Mouse (Mus musculus): ENCODE results near the gene Snap47.
"Not testable (repeated sequence)": the region's sequence is repeated elsewhere in the genome, so short reads cannot be mapped to it uniquely, and the experiment has no call there.

Gene Snap47

DNA sequence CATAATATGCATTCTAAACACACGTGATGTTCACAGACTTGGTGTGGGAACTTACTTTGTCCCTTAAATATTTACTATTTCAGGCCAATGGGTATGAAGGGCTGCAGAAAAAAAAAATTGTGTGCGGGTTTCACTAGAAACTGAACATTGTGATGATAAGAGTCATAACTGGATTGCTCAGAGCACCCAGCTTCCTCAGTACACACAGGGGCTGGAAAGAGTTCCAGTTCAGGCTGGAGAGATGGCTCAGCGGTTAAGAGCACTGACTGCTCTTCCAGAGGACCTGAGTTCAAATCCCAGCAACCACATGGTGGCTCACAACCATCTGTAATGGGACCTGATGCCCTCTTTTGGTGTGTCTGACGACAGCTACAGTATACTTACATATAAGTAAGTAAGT, 83.0 kb downstream of the Snap47 start:
- not testable (repeated sequence) for DNase-seq (ENCODE audit: low read depth)

- no peak for DNase-seq (ENCODE audit: low read depth)
Measured at GRCm38 (mm10) chr11:59366633-59367032, 84.4 kb downstream of the Snap47 start.

DNA sequence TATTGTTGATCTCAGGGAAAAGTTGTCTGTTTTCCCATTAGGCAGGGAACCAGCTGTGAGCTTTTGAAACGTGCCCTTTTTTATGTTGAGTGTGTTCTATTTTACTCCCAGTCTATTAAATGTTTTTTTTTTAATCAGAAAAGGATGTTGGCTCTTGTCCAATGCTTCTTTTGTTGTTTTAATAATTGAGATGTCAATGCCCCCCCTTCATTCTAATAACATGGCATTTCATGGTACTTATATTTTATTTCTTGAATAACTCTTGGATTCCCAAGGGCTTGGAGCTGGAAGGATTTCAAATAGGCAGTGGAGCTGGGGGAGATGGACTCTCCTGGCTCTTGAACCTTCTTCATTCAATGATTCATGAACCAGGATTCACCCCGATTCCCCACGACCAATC, 85.0 kb downstream of the Snap47 start:
- DNase-seq (ENCODE audit: low read depth) = no peak

- no peak for DNase-seq (ENCODE audit: low read depth)
Measured at GRCm38 (mm10) chr11:59364417-59364816, 86.6 kb downstream of the Snap47 start.

- no peak for DNase-seq (ENCODE audit: low read depth)
Measured at GRCm38 (mm10) chr11:59364007-59364406, 87.0 kb downstream of the Snap47 start.

GRCm38 (mm10) chr11:59361291-59361690, 89.7 kb downstream of the Snap47 start:
- DNase-seq (ENCODE audit: low read depth) = no peak

Data from c-Kit-positive CD71-negative TER-119-negative erythroid progenitor cells, embryonic 14.5 days (primary cell).